Mouse (Mus musculus): ENCODE measurements at regions not wholly inside any gene's neighbourhood (a gene's known extent, or its start where the extent isn't known, plus 50 kb on each side); places are given as distances from the start of the nearest gene placed in this dataset.

GRCm38 (mm10) chr7:60733331-60733994 is 593.4 kb upstream of the Snrpn start:
- peak; percentile 46 for DNase-seq (ENCODE audit: low spot score)

- DNase-seq (ENCODE audit: low spot score), result peak; percentile 52
These were observed 588.2 kb upstream of the Snrpn start for GRCm38 (mm10) chr7:60728108-60728721.
